ENCODE assay signal across 8 mouse cellular contexts in genomic region chr11:119033874-119034558, GRCm38 (mm10). TPM values are rescaled to one million over a fixed set of nuclear protein-coding genes. Genes with fewer than 3 reads are reported as not detected.
DNase-seq lines count a peak whose midpoint lies in the region; ATAC-seq and TF ChIP-seq lines count a peak whose summit lies in the region.

No protein-coding gene starts in this region.

- H3K4me1 ChIP-seq in cerebellum, adult 2 months (ENCODE audit: control insufficient read depth, insufficient read depth, low read length): peaks cover 4% of the 10 kb centered on the region
- H3K4me1 ChIP-seq in hindbrain, embryonic 13.5 days (replicated peaks): peaks cover 57% of the 10 kb centered on the region
- H3K4me1 ChIP-seq in midbrain, embryonic 11.5 days (ENCODE audit: control insufficient read depth, insufficient read depth, low read length): peaks cover 47% of the 10 kb centered on the region

- H3K9me3 ChIP-seq in hindbrain, embryonic 13.5 days: no peaks in the 10 kb centered on the region
- H3K9me3 ChIP-seq in midbrain, embryonic 11.5 days (ENCODE audit: control insufficient read depth, low read length): no peaks in the 10 kb centered on the region

- DNase-seq in layer of hippocampus, adult 11-12 months (ENCODE audit: low spot score): peak; percentile 78
- DNase-seq in layer of hippocampus, adult 9-11 months: no peak
- peak; percentile 73 to 82 for DNase-seq in cerebellum, adult 2 months
- peak; percentile 75 to 78 for DNase-seq in frontal cortex, postnatal 36 days (ENCODE audit: low spot score in 2 of 2)
- peak; percentile 90 for DNase-seq in left cerebral cortex, postnatal 4 days
- peak; percentile 99 for DNase-seq in midbrain, embryonic 11.5 days (ENCODE audit: low spot score, missing footprints)
- DNase-seq in spleen, postnatal 14 days (ENCODE audit: low spot score in 2 of 2): peak; percentile 64 to 78

- ATAC-seq in hindbrain, embryonic 13.5 days (ENCODE audit: low FRiP score): no peak
- ATAC-seq in midbrain, embryonic 11.5 days (ENCODE audit: low FRiP score): peak; percentile 54

- H3K27ac ChIP-seq in cerebellum, adult 2 months (ENCODE audit: insufficient read depth, low read length): no peak overlapping the region
- no peak overlapping the region for H3K27ac ChIP-seq in hindbrain, embryonic 13.5 days
- no peak overlapping the region for H3K27ac ChIP-seq in midbrain, embryonic 11.5 days (ENCODE audit: low read depth, low read length)

- no peak for TF ChIP-seq POLR2A in cerebellum, adult 2 months (IDR thresholded peaks at IDR 0.05; ENCODE audit: borderline replicate concordance, insufficient read depth, low read length)

- H3K4me2 ChIP-seq in hindbrain, embryonic 13.5 days: peak overlapping the region; percentile 44
- peak overlapping the region; percentile 40 for H3K4me2 ChIP-seq in midbrain, embryonic 11.5 days

- H3K4me3 ChIP-seq in cerebellum, adult 2 months (replicated peaks; ENCODE audit: insufficient read depth, low read depth, low read length): no peak overlapping the region
- H3K4me3 ChIP-seq in hindbrain, embryonic 13.5 days: peak overlapping the region; percentile 20
- H3K4me3 ChIP-seq in midbrain, embryonic 11.5 days (ENCODE audit: low read depth, low read length): peak overlapping the region; percentile 15; the same call in 1 of the 2 replicates

- peaks cover 25% of the 10 kb centered on the region for H3K36me3 ChIP-seq in hindbrain, embryonic 13.5 days
- H3K36me3 ChIP-seq in midbrain, embryonic 11.5 days (ENCODE audit: control insufficient read depth, insufficient read depth, low read length): peaks cover 8% of the 10 kb centered on the region

- 8% methylated on average over 26 of the region's 26 CpGs for WGBS in cerebellum, adult 2 months
- 1% methylated on average over 26 of the region's 26 CpGs for WGBS in hindbrain, embryonic 13.5 days
- under 1% methylated on average over 26 of the region's 26 CpGs for WGBS in midbrain, embryonic 11.5 days

- peak; percentile 84 for TF ChIP-seq CTCF in cerebellum, adult 2 months (IDR thresholded peaks at IDR 0.05; ENCODE audit: borderline replicate concordance, insufficient read depth, low read depth, low read length)

- no peaks in the 10 kb centered on the region; the same call in 1 of the 2 replicates for H3K27me3 ChIP-seq in cerebellum, adult 2 months (ENCODE audit: control insufficient read depth, insufficient read depth, low read length)
- peaks cover 59% of the 10 kb centered on the region for H3K27me3 ChIP-seq in hindbrain, embryonic 13.5 days
- peaks cover 45% of the 10 kb centered on the region for H3K27me3 ChIP-seq in midbrain, embryonic 11.5 days (ENCODE audit: control insufficient read depth, insufficient read depth, low read length)

- intact Hi-C loops in left cerebral cortex, postnatal 4 days (cut with DNase I): no loop called here

- H3K9ac ChIP-seq in hindbrain, embryonic 13.5 days: no peak overlapping the region
- no peak overlapping the region; the same call in 1 of the 2 replicates for H3K9ac ChIP-seq in midbrain, embryonic 11.5 days (ENCODE audit: low read length)

RNA-seq across cellular contexts. Expression of gene Cbx8, which starts 6.8 kb away (rescaled TPM):
- 8.7 and 10.5 TPM in 2 replicates for polyA plus RNA-seq in cerebellum, adult 2 months (2012; rRNA removed)
- 10.0 and 11.1 TPM in 2 replicates for polyA plus RNA-seq in hindbrain, embryonic 13.5 days (2015; fragmentation: Nextera tagmentation; extraction: Ambion mirVana)
- 10 to 100 TPM; 13.0 to 15.6 TPM for total RNA-seq in left cerebral cortex, postnatal 4 days (2021)
- 11.3 and 11.9 TPM in 2 replicates for polyA plus RNA-seq in midbrain, embryonic 11.5 days (2014; fragmentation: Nextera tagmentation; extraction: Ambion mirVana)

RNA-seq across cellular contexts. Expression of gene Cbx2, which starts 11.3 kb away (rescaled TPM):
- 4.1 and 4.6 TPM in 2 replicates for polyA plus RNA-seq in cerebellum, adult 2 months (2012; rRNA removed)
- polyA plus RNA-seq in hindbrain, embryonic 13.5 days (2015; fragmentation: Nextera tagmentation; extraction: Ambion mirVana): 20.3 and 24.2 TPM in 2 replicates
- 1 to 10 TPM; 6.8 to 7.4 TPM for total RNA-seq in left cerebral cortex, postnatal 4 days (2021)
- 66.7 and 70.5 TPM in 2 replicates for polyA plus RNA-seq in midbrain, embryonic 11.5 days (2014; fragmentation: Nextera tagmentation; extraction: Ambion mirVana)

RNA-seq across cellular contexts. Expression of gene Enpp7, which starts 46.0 kb away (rescaled TPM):
- not detected in 2 replicates for polyA plus RNA-seq in cerebellum, adult 2 months (2012; rRNA removed)
- polyA plus RNA-seq in hindbrain, embryonic 13.5 days (2015; fragmentation: Nextera tagmentation; extraction: Ambion mirVana): not detected in 2 replicates
- not detected for total RNA-seq in left cerebral cortex, postnatal 4 days (2021)
- not detected in 2 replicates for polyA plus RNA-seq in midbrain, embryonic 11.5 days (2014; fragmentation: Nextera tagmentation; extraction: Ambion mirVana)

RNA-seq across cellular contexts. Expression of gene Cbx4, which starts 52.0 kb away (rescaled TPM):
- 50.1 and 57.6 TPM in 2 replicates for polyA plus RNA-seq in cerebellum, adult 2 months (2012; rRNA removed)
- polyA plus RNA-seq in hindbrain, embryonic 13.5 days (2015; fragmentation: Nextera tagmentation; extraction: Ambion mirVana): 14.1 and 15.8 TPM in 2 replicates
- total RNA-seq in left cerebral cortex, postnatal 4 days (2021): 10 to 100 TPM; 40.8 to 45.2 TPM
- 6.3 and 7.0 TPM in 2 replicates for polyA plus RNA-seq in midbrain, embryonic 11.5 days (2014; fragmentation: Nextera tagmentation; extraction: Ambion mirVana)
